Mouse (Mus musculus) small intestine, adult 2 months (tissue): ENCODE results near the gene Dglucy. TPM values are rescaled to one million over a fixed set of nuclear protein-coding genes. Genes with fewer than 3 reads are reported as not detected.
A peak's percentile ranks its signal among the peaks of the same experiment; 100 is the strongest.

Experiments used
- H3K27ac ChIP-seq: fragments of 200-500 bp; 2 replicates; pipeline ENCODE4 v1.5.1; 2012; ENCODE audit warnings: low read depth, low read length, control low read depth, inconsistent platforms; ENCODE audit not compliant: insufficient read depth
- H3K27me3 ChIP-seq: fragments of 200-500 bp; 2 replicates; pipeline ENCODE4 v1.6.1; 2012; ENCODE audit warnings: mild to moderate bottlenecking, moderate library complexity, low read length, inconsistent platforms; ENCODE audit not compliant: control insufficient read depth, insufficient read depth
- H3K36me3 ChIP-seq: fragments of 200-500 bp; 2 replicates; pipeline ENCODE4 v1.6.1; 2012; ENCODE audit warnings: mild to moderate bottlenecking, low read length, control low read depth, inconsistent platforms; ENCODE audit not compliant: control insufficient read depth, insufficient read depth
- H3K4me1 ChIP-seq: fragments of 200-500 bp; 2 replicates; pipeline ENCODE4 v1.6.1; 2012; ENCODE audit warnings: low read length, inconsistent platforms, mixed read lengths; ENCODE audit not compliant: control insufficient read depth, insufficient read depth, insufficient read length
- H3K4me3 ChIP-seq: fragments of 200-500 bp; 2 replicates; pipeline ENCODE4 v1.5.1; 2012; ENCODE audit warnings: low read depth, mild to moderate bottlenecking, control low read depth, inconsistent platforms, low read length, moderate library complexity
- CTCF ChIP-seq: fragments of 200-500 bp; IDR thresholded peaks from 2 replicates; pipeline ENCODE4 v1.5.1; 2012; ENCODE audit warnings: low read depth, mild to moderate bottlenecking, control low read depth, inconsistent platforms, low read length, moderate library complexity, mixed read lengths; ENCODE audit not compliant: insufficient replicate concordance, insufficient read length; ENCODE audit errors: extremely low read depth
- POLR2A ChIP-seq: fragments of 200-500 bp; IDR thresholded peaks from 2 replicates; pipeline ENCODE4 v1.6.1; 2012; ENCODE audit warnings: low read depth, mild to moderate bottlenecking, control low read depth, inconsistent platforms, low read length, moderate library complexity
- WGBS: fragments of 180-500 bp; shearing (Covaris S2); methylation state at CpG from one replicate; pipeline ENCODE4 v1.1.7; 2018; 5-methylcytosine and 5-hydroxymethylcytosine counted together
- polyA plus RNA-seq: library from polyadenylated mRNA; depleted of rRNA; stranded (reverse); fragments of >200 nt; gene quantifications from 2 replicates; pipeline ENCODE4 v1.2.3, GENCODE M21; 2012

The Dglucy gene
- polyA plus RNA-seq, 1 experiment = 21.8 TPM

GRCm38 (mm10) chr12:100781428-100782120 lies 2.7 kb downstream of the Dglucy start:
- H3K4me3 ChIP-seq = no peak overlapping the region
- H3K4me1 ChIP-seq = peaks cover 37% of the 10 kb centered on the region
- TF ChIP-seq CTCF = no peak
- TF ChIP-seq POLR2A = no peak
- 82% methylated on average over 13 of the region's 13 CpGs for WGBS
- H3K27ac ChIP-seq = no peak overlapping the region
- no peaks in the 10 kb centered on the region for H3K27me3 ChIP-seq
- H3K36me3 ChIP-seq = no peaks in the 10 kb centered on the region

GRCm38 (mm10) chr12:100784152-100784551 lies 5.3 kb downstream of the Dglucy start:
- H3K27me3 ChIP-seq = no peaks in the 10 kb centered on the region
- no peak overlapping the region for H3K4me3 ChIP-seq
- H3K36me3 ChIP-seq = no peaks in the 10 kb centered on the region
- H3K4me1 ChIP-seq = peaks cover 28% of the 10 kb centered on the region
- 79% methylated on average over 2 of the region's 2 CpGs for WGBS
- no peak overlapping the region for H3K27ac ChIP-seq
- TF ChIP-seq CTCF = no peak
- TF ChIP-seq POLR2A = no peak

GRCm38 (mm10) chr12:100785344-100785743 lies 6.5 kb downstream of the Dglucy start:
- TF ChIP-seq POLR2A (no peak), CTCF (no peak)

GRCm38 (mm10) chr12:100789981-100790550 lies 11.2 kb downstream of the Dglucy start:
- Histone ChIP-seq H3K27ac (peak overlapping the region; percentile 85), H3K36me3 (0 out of 2 replicates have a peak, but pooled peaks cover 2% of the 10 kb centered on the region), H3K4me3 (no peak overlapping the region), H3K27me3 (no peaks in the 10 kb centered on the region), H3K4me1 (peaks cover 35% of the 10 kb centered on the region; the same call in 1 of the 2 replicates)
- 23% methylated on average over 3 of the region's 3 CpGs for WGBS
- TF ChIP-seq POLR2A = no peak
- TF ChIP-seq CTCF = no peak

More at GRCm38 (mm10) chr12:100785344-100785743, 6.5 kb downstream of the Dglucy start:
- H3K27me3 ChIP-seq = no peaks in the 10 kb centered on the region
- no peaks in the 10 kb centered on the region for H3K36me3 ChIP-seq
- H3K27ac ChIP-seq = peak overlapping the region; percentile 39; the same call in 1 of the 2 replicates
- peaks cover 24% of the 10 kb centered on the region for H3K4me1 ChIP-seq
- no peak overlapping the region for H3K4me3 ChIP-seq
- WGBS = 46% methylated on average over 7 of the region's 7 CpGs

GRCm38 (mm10) chr12:100791425-100791824 lies 12.6 kb downstream of the Dglucy start:
- 81% methylated on average over 6 of the region's 6 CpGs for WGBS
- H3K4me1 ChIP-seq = peaks cover 37% of the 10 kb centered on the region; the same call in 1 of the 2 replicates
- no peaks in the 10 kb centered on the region for H3K27me3 ChIP-seq
- TF ChIP-seq CTCF (no peak), POLR2A (no peak)
- H3K36me3 ChIP-seq = 0 out of 2 replicates have a peak, but pooled peaks cover 2% of the 10 kb centered on the region
- H3K4me3 ChIP-seq = no peak overlapping the region
- H3K27ac ChIP-seq = no peak overlapping the region

- Histone ChIP-seq H3K4me3 (no peak overlapping the region), H3K36me3 (0 out of 2 replicates have a peak, but pooled peaks cover 2% of the 10 kb centered on the region), H3K4me1 (peaks cover 36% of the 10 kb centered on the region; the same call in 1 of the 2 replicates), H3K27me3 (no peaks in the 10 kb centered on the region), H3K27ac (peak overlapping the region; percentile 91)
- WGBS = 28% methylated on average over 7 of the region's 7 CpGs
- TF ChIP-seq POLR2A = no peak
- no peak for TF ChIP-seq CTCF
Measured at GRCm38 (mm10) chr12:100794450-100795230, 15.8 kb downstream of the Dglucy start.
